Mouse (Mus musculus): ENCODE data around the gene Mfsd1. TPM values are rescaled to one million over a fixed set of nuclear protein-coding genes. Genes with fewer than 3 reads are reported as not detected.

The Mfsd1 gene
- total and polyA plus RNA-seq, 3 experiments, result 44.3 to 95.7 (median 56.8) TPM

GRCm38 (mm10) chr3:67576248-67576647 lies 6.3 kb upstream of the Mfsd1 start:
- dilution Hi-C loops (cut with MboI; ENCODE audit: extremely low pct_ligation_motif_present, extremely low pct_unique_long_range_greater_than_20kb, low sequenced_read_pairs) (no loop called here), in situ Hi-C loops (cut with MboI; ENCODE audit: low pct_ligation_motif_present, low pct_unique_long_range_greater_than_20kb, low sequenced_read_pairs) (no loop called here)
- Histone ChIP-seq H3K79me2 (replicated peaks; ENCODE audit: control insufficient read depth, extremely low read depth, insufficient read depth, poor library complexity, severe bottlenecking) (no peaks in the 10 kb centered on the region), H3K27ac (ENCODE audit: insufficient read depth, low read depth) (peak overlapping the region; percentile 98), H3K4me1 (ENCODE audit: control insufficient read depth in 1 of 2, insufficient read depth in 2 of 2) (peaks cover 10 to 44% of the 10 kb centered on the region in 2 experiments), H3K9me3 (replicated peaks; ENCODE audit: low read length) (no peaks in the 10 kb centered on the region), H3K9ac (ENCODE audit: insufficient read depth, low read depth) (peak overlapping the region; percentile 82), H3K4me3 (replicated peaks in 1 of 3; ENCODE audit: low read depth in 2 of 3, low read length in 2 of 3, poor library complexity in 1 of 3) (peak overlapping the region; percentile 32 to 62 (median 45)), H3K36me3 (replicated peaks in 1 of 2; ENCODE audit: control insufficient read depth in 1 of 2, insufficient read depth in 1 of 2, low read length in 1 of 2) (no peaks in the 10 kb centered on the region), H3K4me2 (ENCODE audit: insufficient read depth, low read depth, poor library complexity, severe bottlenecking) (peak overlapping the region; percentile 92), H3K27me3 (replicated peaks) (no peaks in the 10 kb centered on the region)
- peak; percentile 73; the same call in 1 of the 2 replicates for TF ChIP-seq TCF12 (IDR thresholded peaks at IDR 0.05; ENCODE audit: low read depth, low read length)
- peak; percentile 30; the same call in 1 of the 2 replicates for TF ChIP-seq JUN (IDR thresholded peaks at IDR 0.05; ENCODE audit: insufficient read depth, low read depth, low read length)
- TF ChIP-seq RCOR1 (conservative IDR thresholded peaks at IDR 0.05; ENCODE audit: low read depth, low read length), result no peak
- no peak for TF ChIP-seq USF2 (conservative IDR thresholded peaks at IDR 0.05; ENCODE audit: low read depth, low read length)
- no peak for TF ChIP-seq EP300 (IDR thresholded peaks at IDR 0.05; ENCODE audit: low read length)
- peak; percentile 66; the same call in 1 of the 2 replicates for TF ChIP-seq JUND (conservative IDR thresholded peaks at IDR 0.05; ENCODE audit: low read depth, low read length)
- 0 out of 2 replicates have a peak, but pooled peaks have one; percentile 5 for TF ChIP-seq BHLHE40 (IDR thresholded peaks at IDR 0.05; ENCODE audit: low read depth, low read length)
- TF ChIP-seq MYC (IDR thresholded peaks at IDR 0.05; ENCODE audit: low read depth, low read length), result no peak
- TF ChIP-seq ZC3H11A (IDR thresholded peaks at IDR 0.05; ENCODE audit: low read depth, low read length), result no peak
- peak; percentile 40 for TF ChIP-seq ELF1 (IDR thresholded peaks at IDR 0.05; ENCODE audit: low read depth, low read length)
- no peak for TF ChIP-seq ZNF384 (IDR thresholded peaks at IDR 0.05; ENCODE audit: low read depth, low read length)
- TF ChIP-seq PAX5 (IDR thresholded peaks at IDR 0.05; ENCODE audit: low read length), result no peak
- TF ChIP-seq SIN3A (IDR thresholded peaks at IDR 0.05; ENCODE audit: low read length), result no peak
- TF ChIP-seq TBP (conservative IDR thresholded peaks at IDR 0.05; ENCODE audit: low read depth, low read length), result peak; percentile 70; the same call in 1 of the 2 replicates
- TF ChIP-seq POLR2A (IDR thresholded peaks at IDR 0.05; ENCODE audit: low read depth, low read length), result peak; percentile 36; the same call in 1 of the 2 replicates
- TF ChIP-seq POLR2AphosphoS2 (IDR thresholded peaks at IDR 0.05; ENCODE audit: low read depth, low read length), result no peak
- no peak for TF ChIP-seq CHD2 (IDR thresholded peaks at IDR 0.05; ENCODE audit: low read length)
- TF ChIP-seq RAD21 (IDR thresholded peaks at IDR 0.05; ENCODE audit: low read depth, low read length), result no peak
- peak; percentile 48; the same call in 1 of the 2 replicates for TF ChIP-seq MEF2A (IDR thresholded peaks at IDR 0.05; ENCODE audit: borderline replicate concordance, low read depth, low read length)
- TF ChIP-seq NELFE (IDR thresholded peaks at IDR 0.05; ENCODE audit: low read depth, low read length), result no peak
- no peak; the same call in 1 of the 2 replicates for TF ChIP-seq IRF4 (IDR thresholded peaks at IDR 0.05; ENCODE audit: low read depth, low read length)
- TF ChIP-seq CTCF (conservative IDR thresholded peaks at IDR 0.05 in 1 of 2, IDR thresholded peaks at IDR 0.05 in 1 of 2; ENCODE audit: low read depth in 2 of 2, low read length in 2 of 2), result no peak
- peak; percentile 27; the same call in 1 of the 2 replicates for TF ChIP-seq NRF1 (IDR thresholded peaks at IDR 0.05; ENCODE audit: low read depth, low read length)
- no peak for TF ChIP-seq SMC3 (IDR thresholded peaks at IDR 0.05; ENCODE audit: low read depth, low read length)
- no peak for TF ChIP-seq GABPA (IDR thresholded peaks at IDR 0.05; ENCODE audit: insufficient replicate concordance, low read depth, low read length)
- no peak for TF ChIP-seq ZMIZ1 (IDR thresholded peaks at IDR 0.05; ENCODE audit: low read depth, low read length)
- peak; percentile 30; the same call in 1 of the 2 replicates for TF ChIP-seq CHD1 (IDR thresholded peaks at IDR 0.05; ENCODE audit: low read depth, low read length)
- TF ChIP-seq MAX (IDR thresholded peaks at IDR 0.05; ENCODE audit: low read length), result no peak
- no peak for TF ChIP-seq MAZ (IDR thresholded peaks at IDR 0.05; ENCODE audit: low read depth, low read length)
- no peak for TF ChIP-seq USF1 (IDR thresholded peaks at IDR 0.05; ENCODE audit: low read depth, low read length)
- TF ChIP-seq HCFC1 (IDR thresholded peaks at IDR 0.05; ENCODE audit: low read depth, low read length), result no peak
- no peak for TF ChIP-seq KAT2A (IDR thresholded peaks at IDR 0.05; ENCODE audit: insufficient replicate concordance, low read length)
- peak; percentile 25; the same call in 1 of the 2 replicates for TF ChIP-seq MXI1 (IDR thresholded peaks at IDR 0.05; ENCODE audit: low read depth, low read length)
- TF ChIP-seq ETS1 (conservative IDR thresholded peaks at IDR 0.05; ENCODE audit: low read depth, low read length), result no peak; the same call in 1 of the 2 replicates
- TF ChIP-seq ZKSCAN1 (IDR thresholded peaks at IDR 0.05; ENCODE audit: borderline replicate concordance, low read depth, low read length), result no peak
- TF ChIP-seq MAFK (IDR thresholded peaks at IDR 0.05; ENCODE audit: insufficient replicate concordance, low read length), result no peak
- TF ChIP-seq E2F4 (IDR thresholded peaks at IDR 0.05; ENCODE audit: insufficient replicate concordance, low read depth, low read length), result no peak
- no peak for TF ChIP-seq UBTF (IDR thresholded peaks at IDR 0.05; ENCODE audit: low read depth, low read length)
- DNase-seq (ENCODE audit: extremely low read depth), result peak; percentile 56
